Mouse (Mus musculus) skeletal muscle tissue, adult 2 months (tissue): Measurements from ENCODE around the gene Fam160a1.
A peak's percentile ranks its signal among the peaks of the same experiment; 100 is the strongest.

Experiments
- DNase-seq: peaks from one replicate; pipeline ENCODE4 v3.0.0-alpha.2; 2012; ENCODE audit warnings: low read depth, low spot score

The Fam160a1 gene

GRCm38 (mm10) chr3:85635126-85635419 lies 182.0 kb downstream of the Fam160a1 start:
- no peak for DNase-seq

- no peak for DNase-seq
These were observed 182.5 kb downstream of the Fam160a1 start for GRCm38 (mm10) chr3:85634389-85635125.

GRCm38 (mm10) chr3:85633733-85634132 lies 183.4 kb downstream of the Fam160a1 start:
- DNase-seq, result peak; percentile 46

GRCm38 (mm10) chr3:85629895-85630510 lies 187.1 kb downstream of the Fam160a1 start:
- no peak for DNase-seq

GRCm38 (mm10) chr3:85619751-85620150 lies 197.3 kb downstream of the Fam160a1 start:
- no peak for DNase-seq

- no peak for DNase-seq
These were observed 197.7 kb downstream of the Fam160a1 start for GRCm38 (mm10) chr3:85619345-85619744.

GRCm38 (mm10) chr3:85618885-85619284 lies 198.2 kb downstream of the Fam160a1 start:
- DNase-seq, result no peak

- no peak for DNase-seq
These were observed 200.7 kb downstream of the Fam160a1 start for GRCm38 (mm10) chr3:85616389-85616788.
